Mouse (Mus musculus) midbrain, embryonic 14.5 days (tissue): ENCODE results near the gene Mpped2. TPM values are rescaled to one million over a fixed set of nuclear protein-coding genes. Genes with fewer than 3 reads are reported as not detected.

ENCODE experiments used
- ATAC-seq: fragments of 200-750 bp; cut with Nextera tagmentation; 2 replicates; pipeline ENCODE4 v1.8.0; 2017; ENCODE audit warnings: moderate number of reproducible peaks, moderate library complexity; ENCODE audit not compliant: low FRiP score, low TSS enrichment
- DNase-seq: peaks from one replicate; pipeline ENCODE4 v3.0.0-alpha.2; 2015
- H3K27ac ChIP-seq: fragments of 300-500 bp; sonication (generic); replicated peaks from 2 replicates; pipeline ENCODE4 v1.5.1; 2014; ENCODE audit warnings: mild to moderate bottlenecking, low read depth, low read length, moderate library complexity
- H3K27me3 ChIP-seq: fragments of 300-500 bp; sonication (generic); 2 replicates; pipeline ENCODE4 v1.6.1; 2014; ENCODE audit warnings: low read length, control low read depth, mixed read lengths; ENCODE audit not compliant: control insufficient read depth, insufficient read depth
- H3K36me3 ChIP-seq: fragments of 300-500 bp; sonication (generic); 2 replicates; pipeline ENCODE4 v1.6.1; 2014; ENCODE audit warnings: low read length, control low read depth; ENCODE audit not compliant: control insufficient read depth, insufficient read depth
- H3K4me1 ChIP-seq: fragments of 300-500 bp; sonication (generic); 2 replicates; pipeline ENCODE4 v1.6.1; 2014; ENCODE audit warnings: mild to moderate bottlenecking, antibody characterized with exemption, low read length, control low read depth; ENCODE audit not compliant: control insufficient read depth, insufficient read depth
- H3K4me2 ChIP-seq: fragments of 300-500 bp; sonication (generic); 2 replicates; pipeline ENCODE4 v1.6.1; 2014; ENCODE audit warnings: mild to moderate bottlenecking, low read length, moderate library complexity
- H3K4me3 ChIP-seq: fragments of 300-500 bp; sonication (generic); replicated peaks from 2 replicates; pipeline ENCODE4 v1.5.1; 2014; ENCODE audit warnings: low read depth, low read length
- H3K9ac ChIP-seq: fragments of 300-500 bp; sonication (generic); replicated peaks from 2 replicates; pipeline ENCODE4 v1.6.1; 2014; ENCODE audit warnings: mild to moderate bottlenecking, low read length, moderate library complexity
- H3K9me3 ChIP-seq: fragments of 300-500 bp; sonication (generic); 2 replicates; pipeline ENCODE4 v1.6.1; 2016; ENCODE audit warnings: low read length, control low read depth, mixed read lengths; ENCODE audit not compliant: control insufficient read depth
- WGBS: fragments of 180-500 bp; shearing (Covaris S2); extraction: QIAGEN DNeasy Blood & Tissue Kit; methylation state at CpG from one replicate; pipeline ENCODE4 v1.1.7; 2014; 5-methylcytosine and 5-hydroxymethylcytosine counted together
- polyA plus RNA-seq: library from polyadenylated mRNA; unstranded; fragments of >200 nt; fragmentation: Nextera tagmentation; extraction: Ambion mirVana; gene quantifications from 2 replicates; pipeline ENCODE4 v1.2.1, GENCODE M21; 2014

Mpped2 gene
- polyA plus RNA-seq, 1 experiment from 2014 or later, result 163 TPM

DNA sequence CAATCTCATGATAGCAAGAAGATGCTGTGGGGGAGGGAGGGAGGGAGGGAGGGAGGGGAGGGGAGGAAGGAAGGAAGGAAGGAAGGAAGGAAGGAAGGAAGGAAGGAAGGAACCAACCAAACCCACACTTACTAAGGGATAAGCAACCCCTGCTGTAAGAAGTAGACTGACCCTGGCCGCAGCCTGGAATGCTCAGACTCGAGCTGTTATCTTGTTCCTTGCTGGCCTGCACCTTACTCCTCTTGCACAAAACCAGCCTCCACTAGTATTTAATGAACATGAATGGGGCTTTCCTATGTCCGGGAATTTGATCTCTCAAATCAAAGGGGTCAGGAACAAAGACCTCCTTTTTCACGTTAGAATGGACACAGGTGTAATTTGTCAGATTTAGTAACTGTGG is 95.5 kb downstream of the Mpped2 start:
- WGBS, result 61% methylated on average over 4 of the region's 4 CpGs
- no peaks in the 10 kb centered on the region for H3K9me3 ChIP-seq
- no peak overlapping the region for H3K4me2 ChIP-seq
- peaks cover 19% of the 10 kb centered on the region; the same call in 1 of the 2 replicates for H3K4me1 ChIP-seq
- H3K27me3 ChIP-seq, result no peaks in the 10 kb centered on the region
- H3K27ac ChIP-seq, result no peak overlapping the region
- H3K36me3 ChIP-seq, result 0 out of 2 replicates have a peak, but pooled peaks cover 4% of the 10 kb centered on the region
- no peak overlapping the region for H3K9ac ChIP-seq
- ATAC-seq (no peak), DNase-seq (no peak)
- no peak overlapping the region for H3K4me3 ChIP-seq

DNA sequence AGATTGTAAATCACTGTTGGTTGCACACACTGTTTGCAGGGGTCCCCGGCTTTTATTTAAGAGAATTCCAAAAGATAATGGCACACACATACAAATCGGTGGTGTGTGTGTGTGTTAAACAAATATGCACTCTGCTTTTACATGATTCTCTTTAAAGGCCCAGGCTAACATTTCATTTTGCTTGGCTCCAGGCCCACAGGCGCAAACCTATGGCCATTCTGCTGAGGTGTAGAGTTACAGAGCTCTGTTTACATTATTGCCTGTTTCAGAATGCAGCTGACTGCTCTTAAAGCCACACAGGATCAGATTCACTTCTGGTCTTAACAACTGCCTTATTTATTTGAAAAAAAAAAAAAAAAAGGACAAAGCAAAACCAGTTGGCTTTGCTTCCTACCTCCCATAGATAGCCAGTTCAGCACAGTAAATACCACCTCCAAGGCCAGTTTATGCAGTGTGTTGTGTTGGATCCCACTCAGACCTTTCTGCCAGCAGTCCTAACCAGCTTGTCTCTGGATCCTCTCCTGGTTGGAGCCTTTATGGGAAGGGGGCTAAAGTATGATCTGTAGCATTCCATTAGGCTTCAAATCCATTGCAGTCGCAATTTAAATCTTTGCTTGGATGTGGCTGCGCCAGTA is 96.7 kb downstream of the Mpped2 start:
- WGBS, result 75% methylated on average over 5 of the region's 5 CpGs

DNA sequence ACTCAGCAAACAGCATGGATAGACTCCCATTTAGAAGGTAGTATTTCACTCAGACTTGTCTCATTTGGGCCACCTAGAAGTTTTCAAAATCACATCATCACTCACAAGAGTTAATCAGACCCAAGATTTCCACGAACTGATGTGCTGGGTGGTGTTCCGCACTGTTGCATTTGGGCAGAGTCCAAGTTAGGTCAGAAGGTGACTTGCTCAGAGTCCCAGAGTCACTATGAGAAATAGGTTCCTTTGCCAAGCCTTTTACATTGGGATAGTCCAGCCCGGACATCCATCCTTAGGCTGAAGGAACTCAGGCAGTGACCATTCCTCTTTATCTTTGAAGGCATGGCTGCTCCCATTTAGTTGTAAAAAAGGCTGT is 97.2 kb downstream of the Mpped2 start:
- Histone ChIP-seq H3K36me3 (no peaks in the 10 kb centered on the region), H3K27me3 (no peaks in the 10 kb centered on the region), H3K4me2 (no peak overlapping the region), H3K4me3 (no peak overlapping the region), H3K27ac (no peak overlapping the region), H3K9ac (no peak overlapping the region), H3K9me3 (no peaks in the 10 kb centered on the region), H3K4me1 (peaks cover 19% of the 10 kb centered on the region; the same call in 1 of the 2 replicates)
- DNase-seq, result no peak
- WGBS, result 49% methylated on average over 3 of the region's 3 CpGs
- ATAC-seq, result no peak

More for the DNA sequence above, 96.7 kb downstream of the Mpped2 start:
- H3K4me3 ChIP-seq, result no peak overlapping the region
- H3K4me1 ChIP-seq, result peaks cover 19% of the 10 kb centered on the region; the same call in 1 of the 2 replicates
- no peaks in the 10 kb centered on the region for H3K9me3 ChIP-seq
- no peak for ATAC-seq
- H3K4me2 ChIP-seq, result no peak overlapping the region
- H3K36me3 ChIP-seq, result 0 out of 2 replicates have a peak, but pooled peaks cover under 1% of the 10 kb centered on the region
- no peak overlapping the region for H3K27ac ChIP-seq
- DNase-seq, result no peak
- no peak overlapping the region for H3K9ac ChIP-seq
- H3K27me3 ChIP-seq, result no peaks in the 10 kb centered on the region

DNA sequence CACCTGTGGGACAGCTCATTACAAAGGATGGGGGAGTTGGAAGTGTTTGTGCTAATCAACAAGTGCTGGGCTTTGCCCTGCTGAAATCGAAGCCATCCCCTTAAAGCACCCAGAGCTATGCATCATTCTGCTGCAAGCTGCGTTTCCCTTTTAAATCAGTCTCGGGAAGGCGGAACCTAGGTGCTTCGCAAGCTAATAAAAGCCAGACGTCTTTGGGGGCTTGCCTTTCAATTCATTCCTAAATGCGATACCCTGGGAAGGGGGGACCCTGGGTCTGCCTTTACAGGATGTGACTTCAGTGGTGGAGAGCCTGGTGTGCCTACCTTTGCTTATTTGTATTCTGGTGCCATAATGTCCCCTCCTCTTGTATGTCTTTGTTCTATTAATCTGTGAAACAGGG is 103.2 kb downstream of the Mpped2 start:
- Histone ChIP-seq H3K4me3 (no peak overlapping the region), H3K27me3 (no peaks in the 10 kb centered on the region), H3K36me3 (no peaks in the 10 kb centered on the region), H3K9ac (no peak overlapping the region; the same call in 1 of the 2 replicates), H3K9me3 (no peaks in the 10 kb centered on the region), H3K4me2 (peak overlapping the region; percentile 37), H3K4me1 (peaks cover 33% of the 10 kb centered on the region), H3K27ac (peak overlapping the region; percentile 65; the same call in 1 of the 2 replicates)
- DNase-seq, result peak; percentile 61
- no peak for ATAC-seq
- WGBS, result 5% methylated on average over 7 of the region's 7 CpGs

DNA sequence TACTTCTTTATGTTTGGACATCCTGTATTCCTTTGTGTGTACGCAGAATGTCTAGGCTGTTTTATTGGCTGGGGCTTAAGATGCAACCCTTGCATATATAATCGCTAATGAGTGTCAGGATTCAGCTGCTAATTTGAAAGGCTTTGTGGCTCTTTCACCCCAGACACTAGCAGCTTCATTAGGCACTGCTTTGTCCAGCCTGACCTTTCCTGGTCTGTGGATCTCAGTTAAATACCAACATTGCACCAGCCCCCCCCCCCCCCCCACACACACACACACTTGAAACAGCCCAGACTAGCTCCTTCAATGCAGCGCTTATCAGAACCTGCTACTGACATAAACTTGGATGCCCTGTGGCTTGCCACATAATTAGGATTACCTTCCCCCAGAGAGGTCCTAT is 104.8 kb downstream of the Mpped2 start:
- Histone ChIP-seq H3K4me1 (peaks cover 33% of the 10 kb centered on the region), H3K36me3 (no peaks in the 10 kb centered on the region), H3K4me3 (no peak overlapping the region), H3K9me3 (no peaks in the 10 kb centered on the region), H3K27ac (peak overlapping the region; percentile 55), H3K9ac (no peak overlapping the region), H3K27me3 (no peaks in the 10 kb centered on the region), H3K4me2 (peak overlapping the region; percentile 9)
- WGBS, result 6% methylated on average over 3 of the region's 3 CpGs
- DNase-seq (peak; percentile 60), ATAC-seq (peak; percentile 62; the same call in 1 of the 2 replicates)

DNA sequence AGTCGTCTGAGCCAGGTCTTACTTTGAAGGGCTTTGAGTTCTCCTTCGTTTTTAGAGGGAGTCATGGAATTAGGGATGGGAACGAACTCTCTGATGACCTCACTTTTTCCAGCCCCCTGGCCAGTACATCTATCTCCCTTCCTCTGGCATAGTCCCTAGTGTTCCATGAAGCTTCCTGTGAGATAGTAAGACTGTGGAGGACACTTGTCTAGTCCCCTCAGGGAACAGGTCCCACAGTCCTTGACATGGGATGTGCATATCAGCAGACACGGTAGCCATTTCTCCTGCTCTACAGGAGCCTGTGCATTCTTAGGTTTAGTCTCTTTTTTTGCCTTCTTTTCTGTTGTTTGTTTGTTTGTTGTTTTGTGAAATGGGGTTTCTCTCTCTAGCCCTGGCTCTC is 105.8 kb downstream of the Mpped2 start:
- ATAC-seq (no peak), DNase-seq (no peak)
- Histone ChIP-seq H3K4me2 (no peak overlapping the region), H3K27me3 (no peaks in the 10 kb centered on the region), H3K9ac (no peak overlapping the region), H3K36me3 (no peaks in the 10 kb centered on the region), H3K27ac (no peak overlapping the region), H3K4me1 (peaks cover 33% of the 10 kb centered on the region), H3K4me3 (no peak overlapping the region), H3K9me3 (no peaks in the 10 kb centered on the region)
- 58% methylated on average over 4 of the region's 4 CpGs for WGBS

DNA sequence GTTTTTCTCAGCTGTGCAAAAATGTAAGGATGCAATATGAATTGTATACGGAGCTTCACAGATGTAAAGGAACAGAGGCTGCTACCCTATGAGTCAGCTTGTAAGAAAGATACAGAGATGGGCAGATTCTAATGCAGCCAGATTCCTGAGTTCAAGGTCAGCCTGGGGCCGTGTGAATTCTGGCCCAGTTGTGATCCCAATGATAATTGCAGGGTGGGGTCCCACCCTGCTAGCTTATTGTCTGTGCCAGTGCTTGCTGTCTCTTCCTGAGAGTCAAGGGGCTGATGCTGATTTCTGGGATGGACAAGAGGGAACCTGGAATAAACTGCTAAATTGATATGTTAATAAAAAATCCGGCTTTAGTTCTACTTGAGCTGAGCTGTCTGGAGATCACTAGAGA is 122.8 kb downstream of the Mpped2 start:
- Histone ChIP-seq H3K9ac (no peak overlapping the region), H3K27me3 (no peaks in the 10 kb centered on the region), H3K27ac (no peak overlapping the region), H3K36me3 (no peaks in the 10 kb centered on the region), H3K4me2 (no peak overlapping the region), H3K4me3 (no peak overlapping the region), H3K4me1 (no peaks in the 10 kb centered on the region), H3K9me3 (no peaks in the 10 kb centered on the region)
- no peak for DNase-seq
- ATAC-seq, result no peak
- WGBS, result 91% methylated on average over 3 of the region's 3 CpGs

DNA sequence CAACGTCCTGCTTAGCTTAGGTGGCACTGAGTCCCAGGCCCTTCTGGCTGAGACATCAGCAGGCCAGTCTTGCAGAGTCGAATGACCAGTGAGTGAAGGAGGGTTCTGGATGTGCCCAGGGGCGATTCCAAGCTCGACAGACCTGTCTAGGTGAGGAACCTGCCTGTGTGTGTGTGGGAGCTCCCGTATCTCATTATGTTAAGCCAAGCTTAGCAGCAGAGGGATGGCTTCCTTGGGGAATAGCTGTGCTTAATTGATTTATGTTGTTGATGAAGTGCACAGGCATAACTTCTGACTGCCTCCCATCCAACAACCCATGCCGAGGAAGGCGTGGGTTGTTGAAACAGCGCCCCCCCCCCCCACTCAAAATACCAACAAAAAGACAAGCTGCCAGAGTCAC is 128.2 kb downstream of the Mpped2 start:
- no peak overlapping the region for H3K27ac ChIP-seq

DNA sequence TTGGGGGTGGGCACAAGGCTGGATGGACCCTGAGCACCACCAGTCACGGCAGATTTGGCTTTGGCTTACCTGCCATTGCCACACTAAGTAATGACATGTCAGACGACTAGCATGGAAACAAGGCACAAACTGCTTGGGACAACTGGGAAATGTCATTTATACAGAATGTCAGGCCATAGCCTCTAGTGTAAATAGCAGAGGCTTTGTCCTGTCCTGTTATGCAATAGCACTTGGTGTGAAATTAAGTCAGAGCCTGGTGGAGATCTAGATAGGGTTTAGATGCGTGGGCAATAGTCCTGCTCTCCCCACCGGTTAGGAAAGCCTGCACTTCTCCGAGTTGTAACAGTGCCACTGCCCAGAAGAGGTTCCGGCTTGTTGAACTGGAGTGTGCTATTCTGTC is 128.8 kb downstream of the Mpped2 start:
- no peak overlapping the region for H3K4me3 ChIP-seq
- peaks cover 17% of the 10 kb centered on the region for H3K4me1 ChIP-seq
- DNase-seq (no peak), ATAC-seq (no peak)
- H3K9me3 ChIP-seq, result no peaks in the 10 kb centered on the region
- no peaks in the 10 kb centered on the region for H3K27me3 ChIP-seq
- 31% methylated on average over 6 of the region's 6 CpGs for WGBS
- H3K27ac ChIP-seq, result no peak overlapping the region
- no peak overlapping the region for H3K9ac ChIP-seq
- H3K36me3 ChIP-seq, result no peaks in the 10 kb centered on the region
- no peak overlapping the region for H3K4me2 ChIP-seq

More for the DNA sequence above, 128.2 kb downstream of the Mpped2 start:
- no peaks in the 10 kb centered on the region for H3K9me3 ChIP-seq
- no peaks in the 10 kb centered on the region for H3K36me3 ChIP-seq
- no peak for ATAC-seq
- H3K4me1 ChIP-seq, result peaks cover 17% of the 10 kb centered on the region
- no peak overlapping the region for H3K4me3 ChIP-seq
- H3K27me3 ChIP-seq, result no peaks in the 10 kb centered on the region
- H3K9ac ChIP-seq, result no peak overlapping the region
- 66% methylated on average over 8 of the region's 8 CpGs for WGBS
- H3K4me2 ChIP-seq, result no peak overlapping the region
- no peak for DNase-seq
